Comparison of ENCODE assay signal across 1 mouse cellular context in the genomic region with DNA sequence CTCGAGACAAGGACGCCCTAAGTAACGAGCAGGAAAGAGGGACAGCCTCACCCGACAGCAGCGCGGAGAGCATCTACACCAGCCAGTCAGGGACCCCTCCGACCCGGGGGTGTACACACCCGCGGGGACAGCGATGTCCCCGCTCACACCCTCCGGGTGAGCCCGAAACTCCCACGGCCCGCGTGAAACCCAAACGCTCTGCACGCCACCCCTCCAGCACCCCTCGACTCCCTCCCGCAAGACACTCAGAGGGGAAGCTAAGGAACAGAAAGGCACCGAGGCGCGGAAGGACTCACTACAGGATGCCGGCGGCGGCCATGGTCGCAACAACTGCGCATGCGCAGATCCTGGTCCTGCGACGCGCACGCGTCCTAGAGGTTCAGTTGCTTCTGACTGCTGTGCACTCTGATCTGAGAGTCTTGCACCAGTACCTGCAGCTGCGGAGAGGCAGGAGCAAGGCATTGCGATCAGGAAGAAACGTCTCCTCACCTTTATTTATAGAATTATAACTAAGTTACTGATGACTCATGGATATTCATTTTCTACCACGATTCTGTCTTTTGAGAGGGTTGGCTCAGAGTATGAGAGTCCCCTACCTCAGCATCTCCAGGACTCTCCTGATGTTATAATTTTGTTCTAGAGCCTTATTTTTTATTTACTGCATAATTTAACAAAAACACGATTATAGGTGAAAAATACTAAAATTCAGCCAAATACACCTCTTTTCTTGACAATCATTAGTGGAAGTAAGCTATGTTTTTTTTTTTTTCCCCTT.
TF ChIP-seq lines count a peak whose summit lies in the region.

TSS of gene Zfp329 (minus strand) at position 338 of the 775 bp plus-strand sequence.

TF ChIP-seq in MEL, 35 proteins besides CTCF, POLR2A, EP300 and RAD21 (continued from another document):
- peak; percentile 35; the same call in 1 of the 2 replicates for TF ChIP-seq MAX (IDR thresholded peaks at IDR 0.05; ENCODE audit: low read length)
